Mouse (Mus musculus) forebrain, embryonic 14.5 days (tissue): ENCODE results near the gene Mturn. TPM values are rescaled to one million over a fixed set of nuclear protein-coding genes. Genes with fewer than 3 reads are reported as not detected.

Source experiments
- ATAC-seq: fragments of 200-750 bp; cut with Nextera tagmentation; 2 replicates; pipeline ENCODE4 v1.8.0; 2017; ENCODE audit warnings: mild to moderate bottlenecking, moderate library complexity
- DNase-seq: peaks from one replicate; pipeline ENCODE4 v3.0.0-alpha.2; 2015; ENCODE audit warnings: low spot score
- H3K27ac ChIP-seq: fragments of 300-500 bp; sonication (generic); 2 replicates; pipeline ENCODE4 v1.5.1; 2014; ENCODE audit warnings: low read depth, mild to moderate bottlenecking, control low read depth, low read length, moderate library complexity
- H3K27me3 ChIP-seq: fragments of 300-500 bp; sonication (generic); replicated peaks from 2 replicates; pipeline ENCODE4 v1.6.1; 2014; ENCODE audit warnings: low read length, control low read depth, mixed read lengths; ENCODE audit not compliant: control insufficient read depth, insufficient read depth
- H3K36me3 ChIP-seq: fragments of 300-500 bp; sonication (generic); 2 replicates; pipeline ENCODE4 v1.6.1; 2014; ENCODE audit warnings: low read length, control low read depth; ENCODE audit not compliant: control insufficient read depth, insufficient read depth
- H3K4me1 ChIP-seq: fragments of 300-500 bp; sonication (generic); 2 replicates; pipeline ENCODE4 v1.6.1; 2014; ENCODE audit warnings: antibody characterized with exemption, low read length, control low read depth; ENCODE audit not compliant: control insufficient read depth, insufficient read depth
- H3K4me2 ChIP-seq: fragments of 300-500 bp; sonication (generic); 2 replicates; pipeline ENCODE4 v1.6.1; 2014; ENCODE audit warnings: mild to moderate bottlenecking, control low read depth, low read length
- H3K4me3 ChIP-seq: fragments of 300-500 bp; sonication (generic); 2 replicates; pipeline ENCODE4 v1.5.1; 2014; ENCODE audit warnings: low read depth, low read length, control low read depth
- H3K9ac ChIP-seq: fragments of 300-500 bp; sonication (generic); 2 replicates; pipeline ENCODE4 v1.6.1; 2014; ENCODE audit warnings: mild to moderate bottlenecking, low read length, control low read depth, moderate library complexity
- H3K9me3 ChIP-seq: fragments of 300-500 bp; sonication (generic); replicated peaks from 2 replicates; pipeline ENCODE4 v1.6.1; 2016; ENCODE audit warnings: low read length, control low read depth, mixed read lengths; ENCODE audit not compliant: control insufficient read depth
- WGBS: fragments of 180-500 bp; shearing (Covaris S2); extraction: QIAGEN DNeasy Blood & Tissue Kit; methylation state at CpG from one replicate; pipeline ENCODE4 v1.1.7; 2014; 5-methylcytosine and 5-hydroxymethylcytosine counted together
- polyA plus RNA-seq: library from polyadenylated mRNA; unstranded; fragments of >200 nt; fragmentation: Nextera tagmentation; extraction: Ambion mirVana; gene quantifications from 2 replicates; pipeline ENCODE4 v1.2.1, GENCODE M21; 2014

Mturn gene
- polyA plus RNA-seq, 1 experiment from 2014 or later, result 96.6 TPM

DNA sequence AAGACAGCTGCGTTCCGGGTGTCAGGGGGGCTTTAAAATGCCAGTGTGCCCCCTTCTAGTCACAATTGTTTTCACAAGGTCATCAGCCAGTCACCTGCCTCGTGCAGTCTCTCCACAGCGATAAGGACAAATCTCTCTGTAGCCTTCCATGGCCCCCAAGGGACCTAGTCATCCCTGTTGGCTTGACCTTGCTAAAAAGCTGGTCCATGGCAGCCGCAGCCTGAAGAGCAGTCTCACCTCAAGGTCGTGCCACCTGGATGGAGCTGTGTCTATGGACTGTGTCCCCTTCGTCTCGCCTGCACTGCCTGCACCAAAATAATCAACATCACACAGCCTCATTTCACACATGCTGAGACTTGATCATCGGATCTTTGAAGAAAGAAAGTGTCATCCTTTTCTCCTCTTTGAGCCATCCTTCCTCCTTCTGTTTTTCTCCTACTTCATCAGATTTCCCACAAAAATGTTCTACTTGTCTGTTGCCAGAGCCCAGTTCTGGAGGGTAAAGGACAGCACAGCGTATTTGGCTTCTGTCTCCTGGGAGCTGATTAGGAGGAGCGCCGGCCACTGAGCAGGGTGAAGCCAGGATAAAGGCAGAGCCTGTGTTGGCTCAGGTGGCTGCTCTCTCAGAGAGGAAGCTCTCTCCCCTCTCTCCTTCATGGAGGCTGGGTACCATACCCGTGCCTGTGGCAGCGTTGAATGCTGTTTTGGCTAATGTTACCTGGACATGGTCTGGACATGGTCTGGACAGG, 10.1 kb downstream of the Mturn start:
- Histone ChIP-seq H3K36me3 (peaks cover 39% of the 10 kb centered on the region), H3K4me3 (no peak overlapping the region), H3K27me3 (no peaks in the 10 kb centered on the region), H3K9me3 (no peaks in the 10 kb centered on the region), H3K4me1 (no peaks in the 10 kb centered on the region), H3K27ac (no peak overlapping the region), H3K9ac (no peak overlapping the region), H3K4me2 (no peak overlapping the region)
- no peak for DNase-seq
- WGBS, result 84% methylated on average over 14 of the region's 14 CpGs
- ATAC-seq, result no peak

DNA sequence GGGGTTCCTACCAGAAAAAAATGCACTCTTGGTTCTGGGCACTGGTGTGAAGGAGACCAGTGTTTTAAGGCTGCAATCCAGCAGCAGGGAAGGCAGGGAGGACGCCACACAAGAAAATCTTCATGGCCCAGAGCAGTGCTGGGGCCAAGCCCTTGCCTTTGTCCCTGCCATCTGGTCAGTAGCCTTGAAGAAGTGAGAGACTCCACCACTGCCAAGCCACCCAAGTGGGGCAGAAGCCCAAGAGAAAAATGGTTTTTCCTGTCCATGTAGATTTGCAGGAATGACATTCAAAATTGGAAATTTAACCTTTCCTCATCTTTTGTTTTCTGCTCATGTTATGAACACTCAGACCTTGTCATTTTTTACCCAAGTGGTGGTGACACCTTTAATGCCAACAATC, 10.8 kb downstream of the Mturn start:
- Histone ChIP-seq H3K27ac (no peak overlapping the region), H3K36me3 (peaks cover 39% of the 10 kb centered on the region), H3K4me3 (no peak overlapping the region), H3K4me1 (no peaks in the 10 kb centered on the region), H3K9me3 (no peaks in the 10 kb centered on the region), H3K4me2 (no peak overlapping the region), H3K9ac (no peak overlapping the region), H3K27me3 (no peaks in the 10 kb centered on the region)
- no peak for ATAC-seq
- DNase-seq, result no peak
- WGBS, result 90% methylated on average over 1 of the region's 1 CpGs

DNA sequence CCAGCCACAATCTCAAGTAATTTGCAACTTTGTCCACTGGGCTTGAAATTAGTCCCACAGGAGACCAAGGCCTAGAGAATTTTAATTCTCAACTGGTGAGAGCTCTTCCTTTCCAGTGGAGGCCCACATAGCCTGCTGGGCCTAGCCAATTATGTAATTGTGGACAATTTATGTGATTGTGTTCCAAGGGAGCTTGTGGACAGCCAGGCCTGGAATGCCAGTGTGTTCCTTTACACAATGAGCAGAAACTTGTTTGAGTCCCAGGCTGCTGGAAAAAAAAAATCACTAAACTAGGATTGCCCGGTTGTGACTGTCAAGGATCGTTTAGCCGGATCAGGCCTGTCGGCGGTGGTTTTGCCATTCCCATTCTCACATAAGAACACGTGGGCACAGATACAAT, 11.9 kb downstream of the Mturn start:
- Histone ChIP-seq H3K4me1 (no peaks in the 10 kb centered on the region), H3K9me3 (no peaks in the 10 kb centered on the region), H3K9ac (no peak overlapping the region), H3K4me2 (no peak overlapping the region), H3K36me3 (peaks cover 39% of the 10 kb centered on the region), H3K27ac (no peak overlapping the region), H3K27me3 (no peaks in the 10 kb centered on the region), H3K4me3 (no peak overlapping the region)
- 86% methylated on average over 6 of the region's 6 CpGs for WGBS
- ATAC-seq (no peak), DNase-seq (no peak)

DNA sequence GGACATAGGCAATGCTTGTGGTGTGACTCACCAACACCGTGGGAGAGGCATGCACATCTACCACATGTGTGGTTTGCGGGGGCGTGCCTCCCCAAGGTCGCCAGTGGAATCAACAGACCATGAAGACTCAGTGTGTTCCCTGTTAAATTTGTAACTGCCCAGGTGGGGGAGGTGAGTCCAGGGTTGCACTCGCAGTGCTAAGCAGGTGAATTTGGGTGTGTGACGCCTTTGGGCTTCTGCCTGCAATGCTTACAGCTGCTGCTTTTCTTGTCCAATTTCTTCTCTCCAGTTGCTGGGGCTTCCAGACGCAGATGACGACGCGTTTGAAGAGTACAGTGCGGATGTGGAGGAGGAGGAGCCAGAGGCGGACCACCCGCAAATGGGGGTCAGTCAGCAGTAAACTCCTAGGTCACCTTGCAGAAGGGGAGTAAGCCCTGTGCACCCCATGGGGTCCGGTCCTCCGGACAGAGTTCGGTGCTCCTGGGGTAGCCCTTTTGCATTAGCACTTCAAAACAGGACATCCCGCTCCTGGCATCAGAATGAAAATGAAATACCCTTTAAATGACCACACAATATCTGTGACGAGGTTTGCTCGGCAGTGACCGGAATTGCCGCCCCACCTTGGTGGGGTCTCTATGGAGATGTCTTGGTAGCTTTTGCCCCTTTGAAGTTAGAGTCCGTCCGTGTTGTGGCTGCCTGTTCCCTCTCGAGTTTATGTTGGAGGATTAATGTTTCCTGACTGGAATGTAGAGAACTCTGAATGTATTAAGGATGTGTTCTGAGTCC, 17.5 kb downstream of the Mturn start:
- peaks cover 5% of the 10 kb centered on the region; the same call in 1 of the 2 replicates for H3K36me3 ChIP-seq
- ATAC-seq (peak; percentile 27; the same call in 1 of the 2 replicates), DNase-seq (no peak)
- H3K9ac ChIP-seq, result peak overlapping the region; percentile 38
- H3K4me2 ChIP-seq, result peak overlapping the region; percentile 72
- 6% methylated on average over 24 of the region's 24 CpGs for WGBS
- peak overlapping the region; percentile 32 for H3K4me3 ChIP-seq
- H3K27me3 ChIP-seq, result no peaks in the 10 kb centered on the region
- no peak overlapping the region for H3K27ac ChIP-seq
- H3K4me1 ChIP-seq, result peaks cover 23% of the 10 kb centered on the region
- H3K9me3 ChIP-seq, result no peaks in the 10 kb centered on the region

DNA sequence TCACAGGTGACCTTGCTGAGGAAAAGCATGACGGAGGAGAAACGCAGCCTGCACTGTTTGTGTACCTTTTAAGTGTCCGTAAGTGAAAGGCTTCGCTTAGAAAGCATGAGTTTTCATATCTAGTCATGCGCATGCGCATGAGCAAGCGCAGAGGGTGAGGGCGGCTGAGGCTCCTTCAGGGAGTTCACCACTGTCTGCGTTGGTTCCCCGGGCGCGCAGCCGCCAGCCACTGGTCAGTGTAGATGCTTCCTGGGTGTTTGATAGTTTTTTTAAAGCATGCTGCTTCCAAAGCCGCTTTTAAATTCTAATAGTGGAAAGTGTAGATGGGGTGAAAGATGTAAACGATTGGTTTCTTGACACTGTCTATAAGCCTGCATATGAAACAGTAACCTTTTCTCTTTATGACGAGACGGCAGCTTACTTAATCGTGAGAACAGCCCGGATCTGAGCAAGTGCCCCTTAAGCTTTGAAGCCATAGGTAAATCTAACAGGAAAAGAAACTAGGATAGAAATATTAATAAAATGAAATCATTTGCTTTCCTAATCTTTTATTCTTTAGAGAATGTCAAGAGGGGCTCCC, 18.1 kb downstream of the Mturn start:
- Histone ChIP-seq H3K36me3 (peaks cover 1% of the 10 kb centered on the region; the same call in 1 of the 2 replicates), H3K9ac (peak overlapping the region; percentile 38), H3K4me3 (peak overlapping the region; percentile 32), H3K4me2 (peak overlapping the region; percentile 72), H3K4me1 (peaks cover 30% of the 10 kb centered on the region), H3K27ac (no peak overlapping the region), H3K9me3 (no peaks in the 10 kb centered on the region), H3K27me3 (no peaks in the 10 kb centered on the region)
- peak; percentile 74 for ATAC-seq
- 4% methylated on average over 19 of the region's 19 CpGs for WGBS
- peak; percentile 93 for DNase-seq

DNA sequence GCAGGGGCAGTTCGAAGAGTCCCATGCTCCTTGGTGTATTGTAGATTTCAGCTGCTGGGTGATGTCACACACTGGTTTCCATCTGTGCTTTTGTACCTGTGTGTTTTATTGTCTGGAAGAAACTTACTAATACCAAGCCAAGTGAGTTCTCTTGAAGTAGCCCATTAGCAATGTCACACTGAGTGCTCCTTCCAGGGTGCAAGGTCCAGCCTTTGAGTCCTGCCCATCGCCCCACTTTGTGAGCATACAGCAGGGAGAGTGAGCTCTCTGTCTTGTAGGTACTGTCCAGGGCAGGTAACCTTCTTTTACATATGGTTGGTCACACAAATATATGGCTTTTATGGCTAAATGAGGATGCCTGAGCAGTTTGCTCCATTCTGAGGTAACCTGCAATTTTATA, 19.1 kb downstream of the Mturn start:
- 93% methylated on average over 2 of the region's 2 CpGs for WGBS
- Histone ChIP-seq H3K4me1 (peaks cover 37% of the 10 kb centered on the region), H3K4me2 (no peak overlapping the region), H3K4me3 (no peak overlapping the region), H3K9ac (no peak overlapping the region), H3K36me3 (no peaks in the 10 kb centered on the region), H3K27me3 (no peaks in the 10 kb centered on the region), H3K9me3 (no peaks in the 10 kb centered on the region), H3K27ac (no peak overlapping the region)
- ATAC-seq (no peak), DNase-seq (no peak)

DNA sequence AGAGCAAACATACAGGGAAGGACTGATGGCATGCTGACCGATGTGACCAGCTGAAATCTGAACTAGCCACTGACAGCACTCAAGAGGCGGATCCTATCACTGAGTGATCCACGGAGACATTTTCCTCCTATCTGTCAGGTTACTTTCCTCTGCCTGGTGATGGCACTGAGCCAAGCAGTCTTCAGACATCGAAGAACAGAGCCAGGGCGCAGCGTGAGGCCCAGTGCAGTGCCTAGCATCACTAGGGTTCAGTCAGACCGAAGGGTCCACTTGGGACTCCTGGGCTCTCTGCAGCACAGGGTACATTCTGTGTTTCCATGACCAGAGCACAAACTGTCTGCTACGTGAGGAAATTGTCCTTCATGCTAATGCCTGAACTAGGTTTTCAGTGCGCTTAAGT, 20.5 kb downstream of the Mturn start:
- no peak for ATAC-seq
- H3K27ac ChIP-seq, result no peak overlapping the region; the same call in 1 of the 2 replicates
- H3K9ac ChIP-seq, result no peak overlapping the region; the same call in 1 of the 2 replicates
- no peaks in the 10 kb centered on the region for H3K36me3 ChIP-seq
- H3K27me3 ChIP-seq, result no peaks in the 10 kb centered on the region
- no peak overlapping the region for H3K4me3 ChIP-seq
- no peak overlapping the region for H3K4me2 ChIP-seq
- H3K9me3 ChIP-seq, result no peaks in the 10 kb centered on the region
- no peak for DNase-seq
- WGBS, result 57% methylated on average over 9 of the region's 9 CpGs
- peaks cover 43% of the 10 kb centered on the region for H3K4me1 ChIP-seq

DNA sequence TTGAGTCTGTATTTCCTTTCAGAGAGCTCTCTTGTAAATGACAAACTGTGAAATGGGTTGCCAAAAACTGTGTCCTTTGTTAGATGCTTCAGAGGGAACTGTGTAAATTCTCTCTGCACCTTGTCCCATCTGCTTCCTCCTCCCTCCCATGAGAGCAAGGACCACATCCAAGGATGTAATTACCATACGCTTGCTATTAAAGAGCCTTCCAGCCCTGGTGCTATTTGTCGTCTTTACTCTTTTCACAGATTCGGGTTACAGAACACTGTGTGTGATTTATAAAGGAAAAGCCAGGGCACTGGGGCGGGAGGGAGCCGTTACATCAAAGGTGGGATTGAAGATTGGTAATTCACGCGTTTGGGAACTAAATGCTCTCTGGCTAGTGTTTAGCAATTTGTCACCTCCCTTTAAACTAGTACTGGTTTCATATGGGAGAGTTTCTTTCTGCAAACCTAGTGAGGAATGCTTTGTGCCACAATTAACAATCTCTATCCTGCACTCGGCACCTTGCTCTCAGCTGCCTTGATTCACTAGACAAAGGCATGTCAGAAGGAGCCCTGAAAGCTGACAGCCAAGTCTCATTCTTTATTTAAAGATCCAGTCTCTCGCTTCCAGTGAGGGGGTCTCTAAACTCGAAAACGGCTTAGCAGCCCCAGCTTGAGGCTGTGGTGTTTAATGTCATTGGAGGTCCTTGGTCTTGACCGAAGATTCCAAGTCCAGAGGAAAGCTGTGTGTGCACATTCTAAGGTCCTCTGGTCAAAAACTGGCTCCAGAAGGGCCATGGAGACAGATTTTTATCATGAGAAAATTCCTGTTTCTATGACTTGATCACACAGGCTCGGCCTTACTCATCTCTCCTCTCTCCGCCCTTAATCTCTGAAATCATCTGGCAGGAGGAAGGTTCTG, 22.5 kb downstream of the Mturn start:
- peaks cover 40% of the 10 kb centered on the region for H3K4me1 ChIP-seq

More for the DNA sequence above, 22.5 kb downstream of the Mturn start:
- DNase-seq, result peak; percentile 75
- Histone ChIP-seq H3K9ac (peak overlapping the region; percentile 4), H3K9me3 (no peaks in the 10 kb centered on the region), H3K4me3 (no peak overlapping the region), H3K27ac (peak overlapping the region; percentile 87), H3K4me2 (peak overlapping the region; percentile 0; the same call in 1 of the 2 replicates), H3K36me3 (no peaks in the 10 kb centered on the region), H3K27me3 (no peaks in the 10 kb centered on the region)
- WGBS, result 10% methylated on average over 14 of the region's 14 CpGs
- peak; percentile 53 for ATAC-seq
